Mouse (Mus musculus): ENCODE results near the gene C130050O18Rik. TPM values are rescaled to one million over a fixed set of nuclear protein-coding genes. Genes with fewer than 3 reads are reported as not detected.
A peak's percentile ranks its signal among the peaks of the same experiment; 100 is the strongest.

The C130050O18Rik gene
- polyA plus RNA-seq, 1 experiment = 0.25 TPM

GRCm38 (mm10) chr5:139394399-139394798 is 10.7 kb upstream of the C130050O18Rik start:
- H3K4me2 ChIP-seq (ENCODE audit: low read depth) = no peak overlapping the region
- no peak for TF ChIP-seq POLR2A (IDR thresholded peaks at IDR 0.05; ENCODE audit: insufficient read length, low read depth)
- TF ChIP-seq MYOD1 (IDR thresholded peaks at IDR 0.05; ENCODE audit: control insufficient read depth in 1 of 3, insufficient read length in 2 of 3, low read depth in 2 of 3) = no peak
- TF ChIP-seq SRF (IDR thresholded peaks at IDR 0.05; ENCODE audit: control insufficient read depth, insufficient read length, low read depth) = no peak
- TF ChIP-seq E2F4 (IDR thresholded peaks at IDR 0.05; ENCODE audit: insufficient read depth) = no peak
- TF ChIP-seq POLR2AphosphoS2 (IDR thresholded peaks at IDR 0.05; ENCODE audit: insufficient read length, low read depth) = no peak
- no peak for TF ChIP-seq CEBPB (IDR thresholded peaks at IDR 0.05; ENCODE audit: insufficient read depth, poor library complexity, severe bottlenecking)
- no peak for TF ChIP-seq MAX (IDR thresholded peaks at IDR 0.05; ENCODE audit: low read depth)
- TF ChIP-seq TCF12 (IDR thresholded peaks at IDR 0.05; ENCODE audit: insufficient read depth, poor library complexity, severe bottlenecking) = no peak
- H3ac ChIP-seq (ENCODE audit: control insufficient read depth, insufficient read length) = no peak overlapping the region
- H3K79me2 ChIP-seq (ENCODE audit: control insufficient read depth, insufficient read depth) = no peaks in the 10 kb centered on the region
- no peaks in the 10 kb centered on the region for H3K27me3 ChIP-seq (ENCODE audit: control insufficient read depth, insufficient read depth, insufficient read length)
- no peaks in the 10 kb centered on the region for H3K36me3 ChIP-seq (ENCODE audit: control insufficient read depth, insufficient read depth)
- H3K4me3 ChIP-seq = no peak overlapping the region

- Histone ChIP-seq H3ac (ENCODE audit: control insufficient read depth, insufficient read length) (no peak overlapping the region), H3K4me2 (ENCODE audit: low read depth) (no peak overlapping the region), H3K36me3 (ENCODE audit: control insufficient read depth, insufficient read depth) (no peaks in the 10 kb centered on the region), H3K27me3 (ENCODE audit: control insufficient read depth, insufficient read depth, insufficient read length) (no peaks in the 10 kb centered on the region), H3K4me3 (no peak overlapping the region), H3K79me2 (ENCODE audit: control insufficient read depth, insufficient read depth) (no peaks in the 10 kb centered on the region)
- TF ChIP-seq POLR2AphosphoS2 (IDR thresholded peaks at IDR 0.05; ENCODE audit: insufficient read length, low read depth) = peak; percentile 67
- no peak for TF ChIP-seq MYOD1 (IDR thresholded peaks at IDR 0.05; ENCODE audit: control insufficient read depth in 1 of 3, insufficient read length in 2 of 3, low read depth in 2 of 3)
- peak; percentile 22 for TF ChIP-seq POLR2A (IDR thresholded peaks at IDR 0.05; ENCODE audit: insufficient read length, low read depth)
Measured at GRCm38 (mm10) chr5:139395528-139395927, 9.6 kb upstream of the C130050O18Rik start.

GRCm38 (mm10) chr5:139397359-139397916 is 7.6 kb upstream of the C130050O18Rik start:
- peak overlapping the region; percentile 15 for H3K4me2 ChIP-seq (ENCODE audit: low read depth)
- H3K27me3 ChIP-seq (ENCODE audit: control insufficient read depth, insufficient read depth, insufficient read length) = no peaks in the 10 kb centered on the region
- no peak overlapping the region for H3K4me3 ChIP-seq
- H3ac ChIP-seq (ENCODE audit: control insufficient read depth, insufficient read length) = no peak overlapping the region
- H3K36me3 ChIP-seq (ENCODE audit: control insufficient read depth, insufficient read depth) = no peaks in the 10 kb centered on the region
- no peaks in the 10 kb centered on the region for H3K79me2 ChIP-seq (ENCODE audit: control insufficient read depth, insufficient read depth)
- TF ChIP-seq POLR2AphosphoS2 (IDR thresholded peaks at IDR 0.05; ENCODE audit: insufficient read length, low read depth) (peak; percentile 47), POLR2A (IDR thresholded peaks at IDR 0.05; ENCODE audit: insufficient read length, low read depth) (no peak), TCF3 (IDR thresholded peaks at IDR 0.05; ENCODE audit: insufficient read length, low read depth) (no peak), E2F4 (IDR thresholded peaks at IDR 0.05; ENCODE audit: insufficient read depth) (no peak)

GRCm38 (mm10) chr5:139397959-139398753 is 6.9 kb upstream of the C130050O18Rik start:
- Histone ChIP-seq H3K4me3 (no peak overlapping the region), H3ac (ENCODE audit: control insufficient read depth, insufficient read length) (no peak overlapping the region), H3K36me3 (ENCODE audit: control insufficient read depth, insufficient read depth) (no peaks in the 10 kb centered on the region), H3K79me2 (ENCODE audit: control insufficient read depth, insufficient read depth) (no peaks in the 10 kb centered on the region), H3K27me3 (ENCODE audit: control insufficient read depth, insufficient read depth, insufficient read length) (no peaks in the 10 kb centered on the region), H3K4me2 (ENCODE audit: low read depth) (peak overlapping the region; percentile 34)
- TF ChIP-seq MYOG (IDR thresholded peaks at IDR 0.05; ENCODE audit: control insufficient read depth in 1 of 3, insufficient read depth in 1 of 3, insufficient read length in 2 of 3, low read depth in 2 of 3) (peak in 1 of 3 experiments; percentile 65), MYOD1 (IDR thresholded peaks at IDR 0.05; ENCODE audit: control insufficient read depth in 1 of 3, insufficient read length in 2 of 3, low read depth in 2 of 3) (peak in 2 of 3 experiments; percentile 26 to 43), POLR2AphosphoS2 (IDR thresholded peaks at IDR 0.05; ENCODE audit: insufficient read length, low read depth) (no peak)

- Histone ChIP-seq H3K36me3 (ENCODE audit: control insufficient read depth, insufficient read depth) (no peaks in the 10 kb centered on the region), H3K79me2 (ENCODE audit: control insufficient read depth, insufficient read depth) (no peaks in the 10 kb centered on the region), H3K4me2 (ENCODE audit: low read depth) (peak overlapping the region; percentile 34), H3K27me3 (ENCODE audit: control insufficient read depth, insufficient read depth, insufficient read length) (no peaks in the 10 kb centered on the region), H3K4me3 (no peak overlapping the region), H3ac (ENCODE audit: control insufficient read depth, insufficient read length) (no peak overlapping the region)
- TF ChIP-seq TCF12 (IDR thresholded peaks at IDR 0.05; ENCODE audit: insufficient read depth, poor library complexity, severe bottlenecking) (no peak), E2F4 (IDR thresholded peaks at IDR 0.05; ENCODE audit: insufficient read depth) (no peak), POLR2A (IDR thresholded peaks at IDR 0.05; ENCODE audit: insufficient read length, low read depth) (no peak), SRF (IDR thresholded peaks at IDR 0.05; ENCODE audit: control insufficient read depth, insufficient read length, low read depth) (no peak), MAX (IDR thresholded peaks at IDR 0.05; ENCODE audit: low read depth) (no peak), REST (IDR thresholded peaks at IDR 0.05; ENCODE audit: insufficient read depth, insufficient read length) (no peak), USF1 (IDR thresholded peaks at IDR 0.05; ENCODE audit: low read depth) (no peak), MYOG (IDR thresholded peaks at IDR 0.05; ENCODE audit: control insufficient read depth in 1 of 3, insufficient read depth in 1 of 3, insufficient read length in 2 of 3, low read depth in 2 of 3) (no peak), TCF3 (IDR thresholded peaks at IDR 0.05; ENCODE audit: insufficient read length, low read depth) (no peak), POLR2AphosphoS2 (IDR thresholded peaks at IDR 0.05; ENCODE audit: insufficient read length, low read depth) (no peak), MYOD1 (IDR thresholded peaks at IDR 0.05; ENCODE audit: control insufficient read depth in 1 of 3, insufficient read length in 2 of 3, low read depth in 2 of 3) (no peak), CEBPB (IDR thresholded peaks at IDR 0.05; ENCODE audit: insufficient read depth, poor library complexity, severe bottlenecking) (no peak)
Measured at GRCm38 (mm10) chr5:139398786-139399185, 6.3 kb upstream of the C130050O18Rik start.

Data from myocyte (in vitro differentiated cells).